Mouse (Mus musculus): ENCODE measurements around the gene Pygl.
A peak's percentile ranks its signal among the peaks of the same experiment; 100 is the strongest.

Pygl gene

DNA sequence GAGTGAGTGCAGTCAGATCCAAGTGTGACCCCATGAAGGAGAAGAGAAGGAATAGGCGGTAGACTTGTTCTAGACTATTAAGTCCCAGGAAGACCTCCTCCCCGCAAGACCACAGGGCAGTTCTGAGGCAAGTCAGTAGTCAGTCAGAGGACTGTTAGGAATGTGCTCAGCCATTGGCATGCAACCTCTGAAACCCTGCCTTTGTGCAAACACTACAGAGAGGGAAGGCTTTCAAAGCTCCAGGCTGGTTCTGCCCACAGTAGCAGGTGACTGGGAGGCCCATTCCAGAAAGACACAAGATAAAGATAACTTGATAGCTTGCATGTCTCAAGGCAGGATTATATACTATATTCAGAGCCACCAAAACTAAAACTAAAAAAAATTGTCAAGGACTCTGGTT is at the start of gene Pygl:
Gene Pygl, minus strand, starts transcription at position 195 of the 400 bp plus-strand sequence.
- DNase-seq: no peak

DNA sequence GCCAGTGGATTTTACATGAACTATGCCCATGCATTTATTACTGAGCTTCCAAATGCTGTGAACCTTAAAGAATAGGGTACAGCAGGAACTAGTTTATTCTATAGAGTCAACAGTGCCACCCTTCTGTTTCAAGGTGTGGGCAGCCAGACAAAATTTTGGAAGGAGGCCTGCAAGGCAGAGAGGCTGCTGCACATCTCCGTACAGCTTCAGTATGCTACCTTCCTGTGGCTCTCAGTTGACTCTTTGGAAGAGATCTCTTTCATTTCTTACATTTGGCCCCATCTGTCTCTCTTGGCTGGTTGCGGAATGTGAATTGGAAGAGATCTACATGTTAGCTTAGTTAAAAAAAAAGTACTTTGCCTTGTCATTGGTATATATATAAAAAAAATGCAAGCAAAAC is 49.6 kb upstream of the Pygl start:
- DNase-seq: no peak

DNA sequence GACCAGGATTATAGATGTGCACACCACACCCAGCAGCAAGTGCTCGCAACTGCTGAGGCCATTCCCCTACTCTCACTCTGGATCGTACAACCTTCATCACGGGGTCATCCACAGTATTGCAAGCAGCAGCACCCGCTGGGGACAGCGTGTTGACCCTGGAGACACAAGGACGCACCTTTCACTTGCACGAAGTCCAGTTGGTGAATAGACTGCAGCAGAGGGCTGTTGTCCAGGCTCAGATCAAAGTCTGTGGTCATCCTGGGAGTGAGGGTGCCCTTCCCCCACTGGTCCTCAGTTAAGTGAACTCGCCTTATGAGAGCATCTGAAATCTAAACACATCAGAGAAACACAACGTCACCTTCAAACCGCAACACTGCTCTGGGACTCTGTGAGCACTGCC is 49.1 kb upstream of the Pygl start:
- DNase-seq: no peak

DNA sequence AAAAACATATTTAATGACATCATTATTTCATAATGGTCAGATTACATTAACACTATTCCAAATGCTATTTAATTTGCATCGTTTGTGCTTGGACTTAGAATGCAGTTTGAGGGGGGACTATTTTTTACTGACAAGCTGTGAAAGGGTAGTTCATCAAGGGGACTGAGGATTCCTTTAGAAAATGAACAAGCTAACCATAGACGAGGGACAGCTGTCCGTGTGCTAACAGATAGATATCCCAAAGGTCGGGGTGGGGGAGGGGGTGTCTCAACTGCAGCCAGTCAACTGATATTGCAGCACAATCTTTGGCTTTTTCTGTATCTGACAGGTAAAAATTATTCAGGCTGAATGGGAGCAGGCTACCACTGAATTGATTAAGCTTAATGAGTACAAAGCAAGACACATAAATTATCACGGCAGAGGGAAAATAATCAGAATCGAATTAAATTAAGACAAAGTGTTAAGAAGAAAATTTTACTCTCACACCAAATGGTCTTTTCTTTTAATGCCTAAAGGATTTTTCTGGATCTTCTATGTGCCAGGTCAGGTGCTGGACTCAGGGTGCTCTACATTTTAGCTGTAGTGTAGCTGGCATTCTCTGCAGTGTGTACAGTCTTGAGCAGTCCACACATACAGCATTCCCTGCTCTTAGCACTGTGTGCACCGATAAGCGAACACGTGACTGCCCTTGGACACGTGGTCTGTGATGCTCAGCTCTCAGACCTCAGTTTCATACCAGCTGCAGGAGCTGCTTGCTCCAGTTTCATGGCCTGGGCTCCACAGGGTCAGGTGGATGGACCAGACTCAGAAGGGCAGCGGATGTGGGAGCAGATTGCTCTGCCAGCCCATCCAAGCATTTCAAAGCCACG is 46.0 kb upstream of the Pygl start:
- no peak for DNase-seq

DNA sequence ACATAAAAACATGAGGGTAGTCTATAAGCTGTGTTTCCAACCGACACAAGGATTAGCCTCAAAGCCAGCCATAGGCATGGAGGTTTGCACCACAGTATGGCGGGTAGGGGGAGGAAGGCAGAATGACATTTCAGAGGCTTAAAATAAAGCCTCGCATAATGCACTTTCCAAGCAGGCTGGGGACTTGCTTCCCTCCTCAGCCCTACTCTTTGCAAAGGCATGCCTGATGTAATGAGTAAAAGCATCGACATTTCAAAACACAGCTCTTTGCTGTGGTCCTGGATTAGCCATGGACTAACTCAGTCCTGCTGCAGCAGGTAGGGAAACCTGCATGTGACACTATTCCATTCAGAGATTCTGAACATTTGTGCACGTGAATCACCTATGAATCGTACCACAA is 38.4 kb upstream of the Pygl start:
- DNase-seq: no peak

DNA sequence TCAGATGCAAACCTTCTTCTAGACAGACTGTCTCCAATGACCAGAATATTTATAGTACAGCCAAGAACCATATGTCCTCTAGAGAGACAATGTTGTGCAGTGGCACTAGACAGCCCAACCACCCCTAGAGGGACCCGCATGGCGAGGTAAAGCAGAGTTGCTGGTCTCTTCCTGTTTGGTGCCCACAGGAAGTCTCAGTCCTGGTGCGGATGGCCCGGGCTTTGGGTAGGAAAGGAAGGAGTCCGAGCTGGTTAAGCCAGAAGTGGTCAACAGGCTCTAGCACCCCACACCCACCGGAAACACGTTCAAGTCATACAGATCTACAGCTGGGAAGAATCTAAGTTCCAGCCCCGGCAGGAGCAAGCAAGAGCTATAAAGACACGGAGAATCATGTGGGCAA is 36.0 kb upstream of the Pygl start:
- no peak for DNase-seq

DNA sequence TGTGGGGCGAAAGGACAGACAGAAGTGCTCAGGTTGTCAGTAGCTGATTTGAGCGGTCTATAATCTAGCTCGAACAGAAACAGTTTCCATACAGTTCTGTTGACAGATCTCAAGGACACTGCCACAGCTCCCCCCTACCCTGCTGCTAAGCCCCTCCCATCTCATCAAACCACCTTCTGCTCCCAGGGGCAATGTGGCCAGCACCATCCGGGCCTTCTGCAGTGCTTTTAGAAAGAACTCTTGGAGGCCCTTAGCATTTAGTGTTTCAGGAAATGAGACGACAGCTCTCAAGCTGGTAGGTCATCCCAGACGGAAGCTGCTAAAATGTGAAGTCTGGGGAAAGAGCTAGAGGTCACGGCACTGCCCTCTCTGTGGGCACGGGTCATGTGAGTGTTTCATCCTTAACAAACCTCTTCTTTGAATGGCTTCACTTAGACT is 35.2 kb upstream of the Pygl start:
- peak; percentile 62 for DNase-seq

DNA sequence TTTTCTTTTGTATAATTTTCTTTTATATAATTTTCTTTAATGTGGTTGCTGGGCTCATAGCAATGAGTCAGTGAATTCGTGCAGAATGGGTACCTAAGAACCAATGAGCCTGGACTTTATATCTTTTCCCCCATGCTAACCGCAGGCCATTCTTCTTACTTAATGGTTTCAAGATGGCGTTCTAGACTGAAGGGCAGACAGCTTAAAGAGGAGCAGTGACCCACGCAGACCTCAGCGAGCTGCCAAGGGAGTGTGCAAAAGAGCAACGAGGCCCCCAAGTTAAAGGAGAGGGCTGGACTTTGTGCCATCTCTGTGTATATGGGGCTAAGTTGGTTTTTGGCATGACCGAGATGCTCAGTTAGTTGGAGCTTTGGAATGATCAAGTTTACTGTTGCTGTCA is 32.4 kb upstream of the Pygl start:
- DNase-seq: peak; percentile 68

DNA sequence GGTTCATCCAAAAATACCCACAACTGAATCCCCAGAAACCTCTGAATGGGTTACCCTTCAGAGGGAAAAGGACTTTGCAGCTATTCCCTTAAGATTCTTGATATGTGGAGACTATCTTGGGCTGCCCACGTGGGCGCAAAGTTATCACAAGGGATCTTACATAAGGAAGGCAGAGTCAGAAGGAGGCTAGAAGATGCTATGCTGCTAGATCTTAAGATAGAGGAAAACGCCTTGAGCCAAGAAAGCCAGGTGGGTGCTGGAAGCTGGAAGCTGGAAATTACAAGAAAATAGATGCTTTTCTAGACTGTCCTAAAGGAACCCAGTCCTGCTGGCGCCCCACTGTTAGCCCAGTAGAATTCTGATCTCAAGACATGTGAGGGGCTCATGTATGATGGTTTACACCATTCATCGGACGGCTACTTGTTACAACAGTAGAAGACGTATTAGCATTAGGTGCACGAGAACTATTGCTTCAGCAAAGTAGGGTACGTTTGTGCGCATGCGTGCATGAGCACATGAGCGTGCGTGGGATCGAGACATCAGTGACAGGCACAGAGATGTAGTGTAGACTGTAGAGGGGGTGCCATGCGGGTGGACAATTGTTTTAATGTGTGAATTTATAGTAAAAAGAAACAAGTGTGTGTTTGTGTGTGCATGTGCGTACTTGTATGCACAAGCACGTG is 31.1 kb upstream of the Pygl start:
- no peak for DNase-seq

DNA sequence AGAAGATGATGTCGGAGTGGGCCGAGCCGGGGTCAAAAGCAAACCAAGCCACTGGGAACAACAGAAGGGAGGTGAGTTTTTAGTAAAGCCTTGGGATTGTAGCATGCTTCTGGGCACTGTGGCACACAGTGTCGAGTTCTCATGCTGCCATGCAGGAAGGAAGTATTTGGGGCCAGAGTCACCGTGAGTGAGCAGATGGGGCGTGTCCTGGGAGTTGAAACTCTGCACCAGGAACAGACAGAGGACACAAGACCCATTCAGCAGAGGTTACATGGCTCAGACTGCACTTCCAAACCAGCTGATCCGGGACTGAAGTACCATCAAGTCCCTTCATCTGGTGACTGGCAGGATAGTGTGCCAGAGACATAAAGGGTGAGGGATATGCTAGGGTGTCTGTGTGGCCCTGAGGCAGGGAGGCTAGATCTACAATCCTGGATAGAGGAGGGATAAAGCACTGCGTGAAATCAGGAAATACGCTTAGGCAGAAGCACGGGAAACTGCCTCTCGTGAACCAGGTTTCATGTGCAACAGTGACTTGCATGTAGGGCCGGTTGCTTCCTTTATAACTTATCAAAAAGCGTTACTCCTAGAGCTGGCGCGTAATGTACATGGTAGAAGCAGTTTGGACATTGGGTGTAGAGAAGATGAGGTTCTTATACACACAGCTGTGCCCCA is 20.1 kb upstream of the Pygl start:
- no peak for DNase-seq

DNA sequence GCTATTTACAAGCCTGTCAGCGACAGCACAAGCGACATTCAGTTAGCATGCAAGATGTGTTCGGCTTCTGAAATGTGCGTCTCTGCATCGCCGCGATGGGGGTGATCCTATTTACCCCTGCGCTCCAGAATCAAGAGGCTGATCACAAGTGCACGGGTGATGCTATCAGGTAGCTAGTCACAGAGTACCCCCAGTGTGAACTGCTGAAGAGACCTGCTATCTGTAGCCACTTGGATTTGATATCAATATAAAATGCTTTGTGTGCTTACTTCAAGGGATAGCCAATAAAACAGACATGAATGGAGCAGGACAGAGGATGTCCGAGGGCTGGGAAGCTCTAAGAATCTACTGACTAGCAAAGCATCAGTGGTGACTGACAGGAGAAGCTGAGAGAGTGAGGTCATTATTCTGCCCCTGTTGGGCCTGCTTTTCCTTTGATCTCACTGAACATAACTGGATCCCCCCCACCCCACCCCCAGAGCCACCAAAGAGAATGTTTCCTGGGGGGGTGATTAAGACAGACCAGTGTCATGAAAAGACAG is 18.4 kb upstream of the Pygl start:
- no peak for DNase-seq

DNA sequence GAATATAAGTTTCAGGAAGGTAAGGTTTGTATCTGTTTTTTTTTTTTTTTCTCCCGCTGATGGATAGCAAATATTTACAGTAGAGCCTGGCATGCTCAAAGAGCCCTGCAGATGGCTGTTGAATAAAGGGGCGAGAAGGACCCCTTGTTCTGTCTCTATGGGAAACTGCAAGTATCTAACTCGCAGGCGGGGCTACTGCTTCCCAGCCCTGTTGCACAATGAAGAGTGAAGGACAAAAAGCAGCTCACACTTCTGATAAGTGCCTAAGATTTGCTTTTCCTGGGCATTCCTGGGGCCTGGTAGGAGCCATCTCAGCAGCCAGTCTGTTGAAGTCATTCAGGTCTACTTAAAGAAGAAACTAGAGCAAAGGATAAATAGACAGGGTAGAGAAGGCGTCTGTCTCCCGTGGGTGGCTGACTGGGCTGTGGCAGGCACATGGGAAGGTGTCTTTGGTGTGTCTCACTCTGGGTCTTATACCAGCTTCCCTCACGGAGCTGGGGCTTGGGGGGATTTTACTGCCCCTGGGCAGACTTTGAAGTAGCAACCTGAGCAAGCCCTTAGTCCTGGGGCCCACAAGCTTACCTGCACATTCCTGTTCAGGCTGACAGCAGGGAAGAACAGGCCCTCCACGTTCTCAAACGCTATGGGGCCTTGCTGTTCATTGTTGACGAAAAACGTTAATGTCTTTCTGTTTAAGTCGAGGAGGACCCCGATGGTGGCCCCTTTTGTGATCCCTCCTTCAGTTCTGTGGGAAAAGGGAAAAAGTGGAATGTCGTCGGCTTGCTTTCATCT is 16.6 kb upstream of the Pygl start:
- DNase-seq: peak; percentile 26

DNA sequence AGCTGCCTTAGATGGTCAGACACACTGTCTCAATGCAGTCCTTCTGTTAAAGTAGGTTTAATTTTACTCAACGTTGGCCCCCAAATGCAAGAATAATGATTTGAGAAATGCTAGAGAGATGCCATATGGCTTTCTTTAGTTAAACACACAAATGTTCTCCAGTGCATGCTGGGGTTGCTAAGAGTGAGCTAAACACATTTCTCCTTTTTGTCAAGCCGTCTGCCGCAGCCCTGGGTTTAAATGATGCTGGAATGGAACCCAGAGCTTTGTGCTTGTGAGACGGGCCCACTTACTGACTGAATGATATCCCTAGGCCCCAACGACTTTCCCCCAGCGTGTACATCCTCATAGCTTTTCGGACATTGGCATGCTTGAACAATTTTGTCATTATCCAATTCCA is 11.3 kb upstream of the Pygl start:
- no peak for DNase-seq

DNA sequence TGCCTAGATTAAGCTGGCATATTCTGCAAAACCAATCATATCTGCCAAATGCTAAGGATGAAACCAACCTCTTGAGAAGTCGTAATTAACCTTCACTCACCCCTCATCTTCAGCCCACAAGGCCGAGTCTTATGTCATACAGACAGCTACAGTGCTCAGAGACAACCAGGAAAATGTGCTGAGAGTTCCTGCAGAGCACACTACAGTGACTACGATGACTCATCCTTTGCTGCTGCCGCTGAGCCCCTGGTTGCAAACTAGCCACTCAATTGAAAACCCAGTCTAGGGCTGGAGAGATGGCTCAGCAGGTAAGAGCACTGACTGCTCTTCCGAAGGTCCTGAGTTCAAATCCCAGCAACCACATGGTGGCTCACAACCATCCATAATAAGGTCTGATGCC is 8.5 kb upstream of the Pygl start:
- DNase-seq: no peak

DNA sequence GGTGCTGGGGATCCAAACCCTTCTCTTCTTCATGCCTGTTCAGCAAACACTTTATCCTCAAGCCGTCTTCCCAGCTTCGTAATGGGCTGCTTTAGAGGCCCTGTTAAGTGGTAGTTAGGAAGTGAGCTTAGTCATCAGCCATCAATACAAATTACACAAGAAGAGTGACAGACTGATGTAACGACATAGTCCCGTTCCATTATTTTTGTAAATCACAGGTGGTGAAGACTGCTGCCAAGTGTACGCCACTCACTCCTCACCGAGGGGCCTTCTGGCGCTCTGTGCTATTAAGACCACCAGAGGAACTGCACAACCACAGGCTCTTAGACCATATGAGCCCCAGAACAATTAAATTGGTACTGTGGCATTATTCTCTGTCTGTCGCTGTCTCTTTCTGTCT is 7.3 kb upstream of the Pygl start:
- DNase-seq: no peak

DNA sequence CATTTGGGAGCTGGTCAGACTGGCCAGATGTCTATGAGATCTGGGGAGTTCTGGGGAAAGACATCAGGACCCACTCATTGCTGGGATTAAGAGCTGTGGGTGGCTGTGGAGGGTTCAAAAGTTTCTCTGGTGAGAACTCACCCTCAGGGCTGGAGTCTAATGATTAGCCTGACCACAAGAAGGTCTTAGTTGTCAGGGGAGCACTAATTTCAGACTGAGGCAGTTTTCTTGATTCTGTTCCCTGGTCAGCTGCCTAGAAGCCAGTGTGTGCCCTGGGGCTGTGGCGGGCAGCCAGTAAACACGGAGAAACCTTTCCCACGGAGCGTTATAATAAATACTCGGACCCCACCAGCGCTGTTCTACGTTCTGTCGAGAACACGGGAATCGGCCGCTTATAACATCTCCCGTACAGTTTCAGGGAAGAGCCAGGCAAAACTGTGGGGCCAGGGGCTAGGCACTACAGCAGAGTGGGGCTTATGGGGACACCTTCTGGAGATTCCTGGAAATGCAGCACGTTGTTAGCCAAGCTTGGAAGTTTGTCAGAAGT is 3.7 kb upstream of the Pygl start:
- DNase-seq: peak; percentile 89

DNA sequence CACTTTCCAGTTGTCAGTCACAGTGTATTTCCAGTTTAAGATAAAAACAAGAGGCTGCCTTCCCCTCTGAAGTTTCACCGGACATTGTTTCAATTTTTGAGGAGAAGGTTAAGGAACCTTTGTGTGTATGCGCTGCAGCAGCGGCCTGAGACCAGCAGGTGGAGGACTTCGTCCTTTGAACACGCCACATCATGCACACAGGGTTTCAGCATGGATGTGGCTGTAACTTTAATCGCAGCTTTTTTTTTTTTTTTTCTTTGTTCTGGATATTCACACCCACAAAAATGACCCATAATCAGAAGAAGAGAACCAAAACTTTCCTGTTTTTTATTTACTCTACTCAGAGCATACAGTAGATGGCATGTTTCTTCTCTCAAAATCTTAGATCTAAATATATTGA is 3.1 kb upstream of the Pygl start:
- peak; percentile 87 for DNase-seq

DNA sequence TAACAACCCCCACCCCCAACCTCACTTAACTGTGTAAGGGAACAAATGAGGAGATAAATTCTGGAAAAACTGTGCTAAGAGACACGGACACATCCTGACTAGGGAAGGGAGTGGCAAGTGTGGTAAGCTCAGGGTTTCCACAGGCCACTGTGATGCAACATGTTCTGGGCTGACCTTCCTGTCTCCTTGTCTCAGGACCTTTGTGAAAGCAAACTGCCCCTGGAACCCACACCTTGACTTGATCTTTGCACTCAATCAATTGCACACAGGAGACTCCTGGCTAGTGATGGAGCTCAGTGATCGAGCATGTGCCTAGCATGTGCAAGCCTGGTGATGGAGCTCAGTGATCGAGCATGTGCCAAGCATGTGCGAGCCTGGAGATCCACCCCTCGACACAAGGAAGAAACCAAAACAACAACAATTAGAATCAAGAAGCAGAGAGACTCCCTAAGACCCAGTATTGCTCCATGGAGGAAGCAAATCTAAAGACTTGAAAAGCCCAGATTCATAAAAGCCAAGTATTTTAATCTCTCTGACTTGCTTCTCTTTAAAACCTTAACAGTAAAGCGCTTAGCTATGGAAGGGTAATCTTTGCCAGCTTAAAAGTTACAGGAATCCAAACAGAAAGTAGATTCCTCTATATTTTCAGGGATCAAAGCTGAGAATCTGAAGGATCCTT is 2.5 kb upstream of the Pygl start:
- no peak for DNase-seq

DNA sequence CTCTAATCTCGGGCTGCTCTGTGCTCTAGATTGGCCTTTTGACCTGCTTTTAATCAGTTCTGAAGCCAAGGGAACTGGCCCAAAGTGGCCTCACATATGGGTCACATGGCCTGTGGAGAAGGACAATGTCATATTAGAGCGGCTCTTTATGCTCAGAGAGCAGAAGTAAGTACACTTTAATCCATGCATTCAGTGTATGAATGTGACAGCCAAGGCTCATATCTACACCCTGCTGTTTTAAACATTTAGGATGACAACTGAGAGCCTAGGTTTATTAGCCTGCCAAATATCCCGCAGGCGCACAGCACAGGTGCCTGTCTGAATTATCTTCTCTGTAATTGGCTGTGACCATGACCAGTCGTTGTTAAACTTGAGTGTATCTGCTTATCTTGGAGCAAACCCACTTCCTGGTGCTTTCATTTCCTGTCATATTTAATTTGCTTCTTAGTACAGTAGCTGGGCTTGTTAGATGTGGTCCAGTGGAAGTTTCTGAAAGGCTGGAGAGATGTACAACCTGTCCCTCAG is 794 bp upstream of the Pygl start:
- no peak for DNase-seq

DNA sequence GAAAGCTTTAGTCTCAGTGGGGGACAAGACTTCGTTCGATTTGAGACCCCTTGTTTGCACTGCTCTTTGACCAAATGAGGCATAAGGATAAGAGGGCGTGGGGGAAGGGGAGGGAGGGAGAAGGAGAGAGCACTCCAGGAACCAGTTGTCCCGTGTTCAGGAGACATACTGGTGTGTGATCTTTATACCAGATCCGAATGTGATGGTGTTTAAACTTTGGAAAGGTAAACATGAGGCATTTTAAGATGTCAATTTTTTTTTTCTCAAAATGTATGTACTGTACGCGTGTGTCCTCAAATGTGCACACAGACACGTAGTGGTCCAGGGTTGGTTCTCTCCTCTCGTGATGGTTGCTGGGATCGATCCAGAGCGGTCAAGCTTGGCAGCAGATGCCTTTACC is 3.1 kb downstream of the Pygl start:
- DNase-seq: no peak

DNA sequence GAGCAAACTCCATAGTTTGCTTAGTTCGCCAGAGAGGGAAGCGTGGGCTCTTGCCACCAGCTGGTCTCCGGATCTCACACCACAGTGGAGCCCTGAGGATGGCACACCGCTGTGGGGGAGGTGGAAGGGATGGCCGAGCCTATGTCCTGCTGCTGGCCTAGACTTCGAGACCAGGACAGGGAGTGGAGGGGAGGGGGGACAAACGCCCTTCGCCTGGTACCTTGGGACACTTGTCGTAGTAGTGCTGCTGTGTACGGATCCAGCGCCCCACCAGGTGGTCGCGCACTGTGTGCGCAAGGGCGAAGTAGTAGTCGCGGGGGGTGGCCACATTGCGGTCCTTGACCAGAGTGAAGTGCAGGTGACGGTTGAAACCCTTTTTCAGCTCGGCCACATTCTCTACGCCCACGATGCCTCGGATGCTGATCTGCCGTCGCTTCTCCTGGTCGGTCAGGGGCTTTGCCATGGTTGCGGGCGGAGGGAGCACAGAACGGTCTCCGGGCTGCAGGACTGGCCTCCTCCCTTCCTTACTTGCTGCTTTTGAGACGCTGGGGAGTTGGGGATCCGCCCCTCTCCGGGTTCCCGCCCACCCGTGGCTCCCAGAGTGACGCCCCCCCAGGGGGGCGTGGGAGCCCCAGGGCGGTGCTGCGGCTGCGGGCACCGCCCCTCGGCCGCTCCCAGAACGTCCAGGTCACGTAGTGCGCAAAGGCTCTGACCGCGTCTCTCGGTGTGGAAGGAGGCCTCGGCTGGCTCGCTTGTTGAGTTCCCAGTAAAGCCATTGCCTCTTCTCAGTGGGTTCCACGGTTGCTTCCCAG is 4.0 kb downstream of the Pygl start:
- peak; percentile 88 for DNase-seq
